Mouse (Mus musculus): ENCODE measurements around the gene Cox8a. TPM values are rescaled to one million over a fixed set of nuclear protein-coding genes. Genes with fewer than 3 reads are reported as not detected.

Cox8a gene
- 1,044 and 1,144 TPM in 2 replicates for polyA plus RNA-seq (2014; fragmentation: Nextera tagmentation; extraction: Ambion mirVana)

DNA sequence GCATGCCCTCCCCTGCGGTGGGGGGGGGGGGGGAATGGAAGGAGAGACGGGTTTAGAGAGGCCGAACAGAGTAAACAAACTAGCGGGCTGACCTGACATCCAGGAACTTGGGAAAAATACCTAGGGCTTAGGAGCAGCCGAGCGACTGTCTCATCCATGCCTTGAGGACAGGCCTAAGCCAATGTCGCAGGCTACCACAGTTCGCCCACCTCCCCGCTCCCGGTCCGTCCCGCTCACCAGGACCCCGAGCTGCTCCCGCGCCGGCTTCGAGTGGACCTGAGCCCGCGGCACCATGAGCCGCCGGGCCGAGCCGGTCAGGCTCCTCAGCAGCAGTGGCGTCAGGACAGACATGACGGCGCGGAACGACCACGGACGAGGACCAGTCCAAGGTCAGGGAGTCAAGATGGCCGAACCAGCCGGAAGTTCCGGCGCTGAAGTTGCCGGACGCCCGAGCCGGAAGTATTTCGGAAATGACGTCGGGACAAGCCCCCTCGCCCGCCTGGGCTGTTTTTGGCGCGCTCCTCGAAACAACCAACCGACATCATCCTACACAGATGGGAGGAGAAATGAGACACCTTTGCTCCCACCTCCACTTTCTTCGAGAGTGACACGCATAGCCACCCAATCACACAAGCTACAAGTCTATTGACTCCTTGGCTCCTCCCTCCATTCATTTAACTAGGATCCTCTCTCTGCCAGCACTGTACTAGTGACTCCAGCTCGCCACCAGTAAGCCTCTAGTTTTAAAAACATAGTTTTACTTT is at the start of gene Cox8a:
TSS of gene Cox8a (minus strand) at position 455 of the 764 bp plus-strand sequence.
- H3K27me3 ChIP-seq (ENCODE audit: control insufficient read depth, insufficient read depth, low read length) = no peaks in the 10 kb centered on the region
- peak within 1 kb of the TSS; percentile 94 for H3K4me2 ChIP-seq (replicated peaks; ENCODE audit: low read depth, low read length)
- no peaks in the 10 kb centered on the region for H3K9me3 ChIP-seq (ENCODE audit: control insufficient read depth, low read depth, low read length)
- H3K36me3 ChIP-seq (ENCODE audit: control insufficient read depth, insufficient read depth, low read length) = peaks cover 19% of the 10 kb centered on the region
- H3K9ac ChIP-seq (replicated peaks; ENCODE audit: low read depth, low read length) = peak within 1 kb of the TSS; percentile 80
- peak; percentile 99 for ATAC-seq (ENCODE audit: insufficient number of reproducible peaks, insufficient read depth, low FRiP score, low read depth)
- H3K4me3 ChIP-seq (ENCODE audit: low read depth, low read length) = peak within 1 kb of the TSS; percentile 65
- peaks cover 21% of the 10 kb centered on the region for H3K4me1 ChIP-seq (ENCODE audit: control insufficient read depth, insufficient read depth, low read length)
- H3K27ac ChIP-seq (ENCODE audit: low read length) = peak within 1 kb of the TSS; percentile 73
- under 1% methylated on average over 45 of the region's 50 CpGs for WGBS

DNA sequence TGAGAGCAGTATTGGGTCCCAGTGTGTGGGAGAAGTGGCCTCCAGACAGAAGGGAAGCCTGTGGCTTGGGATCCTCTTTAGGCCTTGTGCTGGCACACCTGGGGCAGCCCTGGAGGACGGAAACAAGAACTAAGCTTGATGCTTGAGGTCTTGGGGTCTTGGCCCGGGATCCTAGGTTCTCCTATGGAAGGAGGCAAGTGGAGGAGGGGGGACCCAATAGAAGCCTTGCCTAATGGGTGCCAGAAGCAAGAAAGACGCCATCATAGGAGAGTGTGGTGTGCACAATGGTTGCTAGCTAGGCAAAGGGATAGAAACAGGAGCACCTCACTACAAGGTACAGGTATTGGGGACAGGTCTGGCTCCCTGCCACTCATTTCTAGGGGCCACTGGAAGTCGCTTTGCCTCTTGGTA is 49.0 kb upstream of the Cox8a start:
- Histone ChIP-seq H3K4me1 (ENCODE audit: control insufficient read depth, insufficient read depth, low read length) (peaks cover 48% of the 10 kb centered on the region), H3K4me2 (replicated peaks; ENCODE audit: low read depth, low read length) (peak overlapping the region; percentile 16; the same call in 1 of the 2 replicates), H3K27ac (ENCODE audit: low read length) (peak overlapping the region; percentile 94), H3K36me3 (ENCODE audit: control insufficient read depth, insufficient read depth, low read length) (peaks cover 4% of the 10 kb centered on the region), H3K9ac (replicated peaks; ENCODE audit: low read depth, low read length) (peak overlapping the region; percentile 10; the same call in 1 of the 2 replicates), H3K4me3 (ENCODE audit: low read depth, low read length) (no peak overlapping the region), H3K9me3 (ENCODE audit: control insufficient read depth, low read depth, low read length) (no peaks in the 10 kb centered on the region; the same call in 1 of the 2 replicates), H3K27me3 (ENCODE audit: control insufficient read depth, insufficient read depth, low read length) (no peaks in the 10 kb centered on the region)
- ATAC-seq (ENCODE audit: insufficient number of reproducible peaks, insufficient read depth, low FRiP score, low read depth) = no peak
- whole genome bisulfite sequencing = 49% methylated on average over 4 of the region's 4 CpGs

DNA sequence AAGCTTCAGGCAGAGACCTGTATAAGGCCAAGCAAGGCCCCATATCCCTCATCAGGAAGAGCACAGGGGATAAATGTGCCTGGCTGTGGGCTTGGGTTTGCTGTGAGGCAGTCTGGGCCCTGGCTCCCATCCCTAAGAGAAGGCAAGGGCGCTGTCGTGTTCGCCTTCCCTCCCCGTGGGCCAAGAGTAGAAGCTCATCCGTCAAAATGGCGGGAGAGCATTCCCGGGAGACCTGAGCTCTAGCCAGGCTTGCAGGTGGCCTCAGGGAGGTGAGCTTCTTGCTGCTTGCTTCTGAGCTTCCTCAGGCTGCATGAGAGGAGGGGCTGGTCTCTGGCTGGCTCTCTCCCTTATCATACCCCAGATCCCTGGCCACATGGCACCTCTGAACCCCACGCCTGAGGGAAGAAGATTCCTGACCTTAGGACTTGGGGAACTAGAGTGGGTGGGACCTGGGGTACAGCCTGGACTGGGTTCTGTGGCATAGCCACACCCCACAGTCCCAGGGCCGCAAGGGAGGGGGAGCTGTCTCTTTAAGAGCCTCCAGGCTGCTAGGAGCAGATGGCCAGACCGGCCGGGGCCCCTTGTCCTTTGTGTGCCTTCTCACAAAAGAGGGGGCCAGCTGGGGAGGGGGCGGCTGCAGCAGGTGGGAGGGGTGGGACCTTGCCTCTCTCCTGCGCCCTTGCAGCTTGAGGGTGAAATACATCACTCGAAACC is 48.2 kb upstream of the Cox8a start:
- H3K9ac ChIP-seq (replicated peaks; ENCODE audit: low read depth, low read length) = 0 out of 2 replicates have a peak overlapping the region, but pooled peaks have one; percentile 10
- 16% methylated on average over 14 of the region's 14 CpGs for WGBS
- H3K36me3 ChIP-seq (ENCODE audit: control insufficient read depth, insufficient read depth, low read length) = peaks cover 3% of the 10 kb centered on the region; the same call in 1 of the 2 replicates
- H3K4me1 ChIP-seq (ENCODE audit: control insufficient read depth, insufficient read depth, low read length) = peaks cover 48% of the 10 kb centered on the region
- peak; percentile 12; the same call in 1 of the 2 replicates for ATAC-seq (ENCODE audit: insufficient number of reproducible peaks, insufficient read depth, low FRiP score, low read depth)
- H3K4me3 ChIP-seq (ENCODE audit: low read depth, low read length) = no peak overlapping the region
- H3K9me3 ChIP-seq (ENCODE audit: control insufficient read depth, low read depth, low read length) = no peaks in the 10 kb centered on the region; the same call in 1 of the 2 replicates
- no peaks in the 10 kb centered on the region for H3K27me3 ChIP-seq (ENCODE audit: control insufficient read depth, insufficient read depth, low read length)
- peak overlapping the region; percentile 94 for H3K27ac ChIP-seq (ENCODE audit: low read length)
- peak overlapping the region; percentile 16 for H3K4me2 ChIP-seq (replicated peaks; ENCODE audit: low read depth, low read length)

DNA sequence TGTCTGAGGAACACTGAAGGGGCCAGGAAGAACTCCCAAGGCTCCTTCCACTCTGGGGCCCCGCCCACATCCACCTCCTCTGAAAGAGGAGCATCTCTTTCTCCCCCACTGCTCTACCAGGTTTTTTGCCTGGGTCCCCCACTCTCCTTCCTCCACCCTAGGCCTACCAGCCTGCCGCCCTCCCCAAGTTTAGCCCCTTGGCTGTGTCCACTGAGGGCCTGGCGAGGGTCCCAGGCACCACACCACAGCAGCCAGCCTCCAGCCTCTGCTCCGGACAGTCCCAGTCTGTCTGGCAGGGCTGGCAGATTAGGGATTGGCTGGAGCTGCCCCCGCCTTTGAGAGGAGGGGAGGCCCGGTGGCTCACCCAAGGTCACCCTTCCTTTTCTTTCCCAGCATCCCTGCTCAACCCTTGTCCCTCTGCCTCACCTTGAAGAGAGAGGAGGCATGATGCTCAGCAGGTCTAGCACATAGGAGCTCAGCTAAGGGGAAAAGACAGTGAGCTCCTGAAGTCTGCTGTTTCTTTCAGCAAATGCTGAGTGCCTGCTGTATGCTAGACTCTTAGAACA is 47.4 kb upstream of the Cox8a start:
- 27% methylated on average over 6 of the region's 6 CpGs for WGBS
- H3K4me1 ChIP-seq (ENCODE audit: control insufficient read depth, insufficient read depth, low read length) = peaks cover 45% of the 10 kb centered on the region
- no peaks in the 10 kb centered on the region for H3K36me3 ChIP-seq (ENCODE audit: control insufficient read depth, insufficient read depth, low read length)
- no peak overlapping the region for H3K4me2 ChIP-seq (replicated peaks; ENCODE audit: low read depth, low read length)
- H3K27ac ChIP-seq (ENCODE audit: low read length) = peak overlapping the region; percentile 94; the same call in 1 of the 2 replicates
- H3K9ac ChIP-seq (replicated peaks; ENCODE audit: low read depth, low read length) = no peak overlapping the region
- H3K4me3 ChIP-seq (ENCODE audit: low read depth, low read length) = no peak overlapping the region
- ATAC-seq (ENCODE audit: insufficient number of reproducible peaks, insufficient read depth, low FRiP score, low read depth) = no peak
- no peaks in the 10 kb centered on the region; the same call in 1 of the 2 replicates for H3K9me3 ChIP-seq (ENCODE audit: control insufficient read depth, low read depth, low read length)
- no peaks in the 10 kb centered on the region for H3K27me3 ChIP-seq (ENCODE audit: control insufficient read depth, insufficient read depth, low read length)

DNA sequence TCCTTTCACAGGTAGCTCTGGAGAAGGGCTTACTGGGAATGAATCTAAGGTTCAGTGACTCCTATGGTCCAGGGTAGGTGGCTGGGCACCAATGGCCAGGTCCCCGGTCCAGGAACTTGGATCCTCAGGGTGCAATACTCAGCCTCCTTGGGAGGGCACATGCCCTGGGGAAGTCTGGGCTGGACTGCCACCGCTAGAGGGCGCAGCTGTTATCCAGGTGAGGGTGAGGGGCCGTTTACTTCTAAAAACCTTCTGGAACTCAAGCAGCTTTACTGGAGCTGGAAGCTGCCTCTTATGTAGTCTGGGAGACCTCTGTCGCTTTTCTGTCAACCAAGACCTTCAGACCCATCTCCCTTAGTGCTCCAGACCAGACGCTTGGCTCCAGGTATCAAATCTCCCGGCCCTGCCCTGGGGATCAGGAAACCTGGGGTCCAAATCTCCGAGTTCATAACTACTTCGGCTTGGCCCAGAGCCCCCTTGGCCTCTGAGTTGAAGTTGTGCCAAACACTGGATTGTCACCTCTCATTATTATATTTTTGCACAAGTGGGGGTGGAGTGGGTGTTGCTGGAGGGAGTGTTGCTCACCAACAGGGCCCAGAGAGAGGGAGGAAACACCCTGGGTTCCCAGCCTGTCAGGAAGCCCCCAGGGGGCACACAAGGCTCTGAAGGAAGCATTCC is 46.8 kb upstream of the Cox8a start:
- H3K4me1 ChIP-seq (ENCODE audit: control insufficient read depth, insufficient read depth, low read length) = peaks cover 39% of the 10 kb centered on the region
- H3K9ac ChIP-seq (replicated peaks; ENCODE audit: low read depth, low read length) = no peak overlapping the region
- WGBS = 13% methylated on average over 9 of the region's 9 CpGs
- no peaks in the 10 kb centered on the region for H3K27me3 ChIP-seq (ENCODE audit: control insufficient read depth, insufficient read depth, low read length)
- H3K36me3 ChIP-seq (ENCODE audit: control insufficient read depth, insufficient read depth, low read length) = no peaks in the 10 kb centered on the region
- no peak overlapping the region for H3K4me2 ChIP-seq (replicated peaks; ENCODE audit: low read depth, low read length)
- H3K9me3 ChIP-seq (ENCODE audit: control insufficient read depth, low read depth, low read length) = no peaks in the 10 kb centered on the region; the same call in 1 of the 2 replicates
- H3K4me3 ChIP-seq (ENCODE audit: low read depth, low read length) = no peak overlapping the region
- peak overlapping the region; percentile 94; the same call in 1 of the 2 replicates for H3K27ac ChIP-seq (ENCODE audit: low read length)
- ATAC-seq (ENCODE audit: insufficient number of reproducible peaks, insufficient read depth, low FRiP score, low read depth) = no peak; the same call in 1 of the 2 replicates

DNA sequence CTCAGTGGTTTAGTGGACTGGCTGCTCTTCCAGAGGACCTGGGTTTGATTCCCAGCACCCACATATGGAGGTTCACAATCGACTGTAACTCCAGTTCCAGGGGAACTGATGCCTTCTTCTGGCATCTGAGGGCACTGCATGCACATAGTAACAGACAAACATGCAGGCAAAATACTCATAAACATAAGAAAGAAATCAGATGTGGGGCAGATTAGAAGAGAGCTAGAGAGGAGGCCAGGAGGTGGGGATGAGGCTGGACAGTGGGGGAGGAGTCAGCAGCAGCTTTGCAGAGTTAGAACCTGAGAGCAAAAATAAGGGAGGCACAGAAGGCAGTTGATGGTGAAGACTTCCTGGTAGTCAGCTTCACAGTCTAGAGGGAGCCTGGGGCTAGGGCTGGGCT is 45.2 kb upstream of the Cox8a start:
- H3K27me3 ChIP-seq (ENCODE audit: control insufficient read depth, insufficient read depth, low read length) = no peaks in the 10 kb centered on the region
- no peak overlapping the region for H3K4me2 ChIP-seq (replicated peaks; ENCODE audit: low read depth, low read length)
- WGBS = 83% methylated on average over 1 of the region's 1 CpGs
- no peak overlapping the region for H3K4me3 ChIP-seq (ENCODE audit: low read depth, low read length)
- no peak overlapping the region for H3K27ac ChIP-seq (ENCODE audit: low read length)
- no peak for ATAC-seq (ENCODE audit: insufficient number of reproducible peaks, insufficient read depth, low FRiP score, low read depth)
- H3K9ac ChIP-seq (replicated peaks; ENCODE audit: low read depth, low read length) = no peak overlapping the region
- H3K36me3 ChIP-seq (ENCODE audit: control insufficient read depth, insufficient read depth, low read length) = no peaks in the 10 kb centered on the region
- peaks cover 35% of the 10 kb centered on the region for H3K4me1 ChIP-seq (ENCODE audit: control insufficient read depth, insufficient read depth, low read length)
- no peaks in the 10 kb centered on the region; the same call in 1 of the 2 replicates for H3K9me3 ChIP-seq (ENCODE audit: control insufficient read depth, low read depth, low read length)

DNA sequence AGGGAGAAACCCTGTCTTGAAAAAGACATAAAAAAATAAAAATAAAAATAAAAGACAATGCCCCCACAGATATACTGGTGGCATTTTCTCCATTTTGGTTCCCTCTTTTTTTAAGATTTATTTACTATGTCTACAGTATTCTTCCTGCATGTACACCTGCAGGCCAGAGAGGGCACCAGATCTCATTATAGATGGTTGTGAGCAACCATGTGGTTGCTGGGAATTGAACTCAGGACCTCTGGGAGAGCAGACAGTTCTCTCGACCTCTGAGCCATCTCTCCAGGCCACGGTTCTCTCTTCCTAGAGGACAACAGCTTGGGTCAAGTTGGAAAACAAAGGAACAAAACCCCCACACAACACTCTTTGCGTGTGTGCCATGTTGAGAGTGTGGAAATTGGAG is 44.5 kb upstream of the Cox8a start:
- no peak for ATAC-seq (ENCODE audit: insufficient number of reproducible peaks, insufficient read depth, low FRiP score, low read depth)
- no peak overlapping the region for H3K9ac ChIP-seq (replicated peaks; ENCODE audit: low read depth, low read length)
- H3K27ac ChIP-seq (ENCODE audit: low read length) = no peak overlapping the region
- no peaks in the 10 kb centered on the region for H3K36me3 ChIP-seq (ENCODE audit: control insufficient read depth, insufficient read depth, low read length)
- H3K4me1 ChIP-seq (ENCODE audit: control insufficient read depth, insufficient read depth, low read length) = peaks cover 28% of the 10 kb centered on the region
- no peaks in the 10 kb centered on the region; the same call in 1 of the 2 replicates for H3K9me3 ChIP-seq (ENCODE audit: control insufficient read depth, low read depth, low read length)
- no peaks in the 10 kb centered on the region for H3K27me3 ChIP-seq (ENCODE audit: control insufficient read depth, insufficient read depth, low read length)
- H3K4me2 ChIP-seq (replicated peaks; ENCODE audit: low read depth, low read length) = no peak overlapping the region
- H3K4me3 ChIP-seq (ENCODE audit: low read depth, low read length) = no peak overlapping the region
- 98% methylated on average over 3 of the region's 3 CpGs for WGBS

DNA sequence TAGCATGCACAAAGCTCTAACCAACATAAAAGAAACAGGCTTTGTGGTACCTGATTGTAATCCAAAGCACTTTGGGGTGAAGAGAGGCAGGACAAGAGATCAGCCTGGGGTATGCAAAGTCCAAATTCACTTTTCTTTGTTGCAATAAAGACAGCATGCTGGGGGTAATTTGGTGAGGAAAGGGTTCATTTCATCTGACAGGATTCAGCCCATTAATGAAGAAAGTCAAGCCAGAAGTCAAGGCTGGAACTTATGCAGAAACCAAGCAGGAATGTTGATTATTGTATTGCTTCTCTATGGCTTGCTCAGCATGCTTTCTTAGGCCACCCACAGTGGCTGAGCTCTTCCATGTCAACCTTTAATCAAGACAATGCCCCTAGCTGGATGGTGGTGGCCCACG is 44.1 kb upstream of the Cox8a start:
- H3K36me3 ChIP-seq (ENCODE audit: control insufficient read depth, insufficient read depth, low read length) = no peaks in the 10 kb centered on the region
- no peak overlapping the region for H3K4me2 ChIP-seq (replicated peaks; ENCODE audit: low read depth, low read length)
- no peak overlapping the region for H3K9ac ChIP-seq (replicated peaks; ENCODE audit: low read depth, low read length)
- no peak for ATAC-seq (ENCODE audit: insufficient number of reproducible peaks, insufficient read depth, low FRiP score, low read depth)
- no peaks in the 10 kb centered on the region for H3K27me3 ChIP-seq (ENCODE audit: control insufficient read depth, insufficient read depth, low read length)
- H3K4me3 ChIP-seq (ENCODE audit: low read depth, low read length) = no peak overlapping the region
- no peaks in the 10 kb centered on the region; the same call in 1 of the 2 replicates for H3K9me3 ChIP-seq (ENCODE audit: control insufficient read depth, low read depth, low read length)
- H3K27ac ChIP-seq (ENCODE audit: low read length) = no peak overlapping the region
- peaks cover 23% of the 10 kb centered on the region for H3K4me1 ChIP-seq (ENCODE audit: control insufficient read depth, insufficient read depth, low read length)
- WGBS = 93% methylated on average over 1 of the region's 1 CpGs

Data from stomach, embryonic 14.5 days (tissue).